Comparison of ENCODE assay signal across 23 mouse cellular contexts in the genomic region with DNA sequence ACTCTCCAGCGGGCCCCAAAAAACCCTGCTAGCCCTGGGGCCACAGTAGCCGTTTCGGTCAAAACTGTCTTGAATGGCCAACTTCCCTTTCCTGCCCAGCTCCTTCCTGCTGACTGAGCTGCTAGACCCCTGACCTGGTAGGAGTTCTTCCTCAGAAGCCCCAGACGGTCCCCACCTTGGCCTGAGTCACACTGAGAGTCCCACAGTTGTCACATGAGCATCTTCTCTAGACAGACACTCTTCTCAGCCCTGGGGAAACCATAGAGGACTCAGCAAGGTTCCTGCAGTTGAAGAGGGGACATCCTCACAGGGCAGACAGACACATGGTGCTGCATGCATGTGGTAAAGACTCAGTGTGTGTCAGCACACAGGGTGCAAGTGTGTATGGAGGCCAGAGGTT. TPM values are rescaled to one million over a fixed set of nuclear protein-coding genes. Genes with fewer than 3 reads are reported as not detected.
DNase-seq lines count a peak whose midpoint lies in the region; ATAC-seq and TF ChIP-seq lines count a peak whose summit lies in the region.
"Had no signal": no experiment of that assay in that cellular context is flagged by ENCODE, and none has a peak within 500 bp of the region (broad histone marks: within the 10 kb centered on the region; RNA-seq: fewer than 3 reads in every experiment).

No protein-coding gene starts in this region.

- H3K27ac ChIP-seq in intestine, postnatal 0 days (ENCODE audit: low read depth, low read length): 0 out of 2 replicates have a peak overlapping the region, but pooled peaks have one; percentile 35
- no peak overlapping the region for H3K27ac ChIP-seq in intestine, embryonic 16.5 days (ENCODE audit: low read length)
- H3K27ac ChIP-seq: embryonic facial prominence, embryonic 15.5 days; forebrain, embryonic 10.5 days; gastrocnemius, adult 2 months; heart, adult 2 months; hindbrain, embryonic 10.5 days; hindbrain, embryonic 15.5 days had no signal

- ATAC-seq in intestine, postnatal 0 days: no peak
- ATAC-seq in intestine, embryonic 16.5 days: no peak
- no peak for ATAC-seq in megakaryocyte, adult 5-6 weeks (ENCODE audit: poor library complexity, severe bottlenecking)
- no peak for ATAC-seq in megakaryocyte-erythroid progenitor cell, adult 5-6 weeks (replicated peaks; ENCODE audit: low FRiP score, low TSS enrichment, poor library complexity, severe bottlenecking)
- ATAC-seq: forebrain, embryonic 14.5 days; inflammation-experienced regulatory T-cells, adult 6 months had no signal

- H3K4me2 ChIP-seq in intestine, postnatal 0 days (replicated peaks; ENCODE audit: low read depth): no peak overlapping the region
- no peak overlapping the region for H3K4me2 ChIP-seq in intestine, embryonic 16.5 days (ENCODE audit: low read depth, low read length)
- H3K4me2 ChIP-seq: embryonic facial prominence, embryonic 15.5 days; heart, embryonic 12.5 days; hindbrain, embryonic 15.5 days had no signal

- intact Hi-C loops in left cerebral cortex, postnatal 14 days (cut with DNase I): no loop called here

- no peaks in the 10 kb centered on the region for H3K27me3 ChIP-seq in intestine, postnatal 0 days (replicated peaks; ENCODE audit: control insufficient read depth, insufficient read depth, low read length)
- H3K27me3 ChIP-seq in intestine, embryonic 16.5 days (replicated peaks; ENCODE audit: control insufficient read depth, insufficient read depth, low read length): no peaks in the 10 kb centered on the region
- peaks cover 46% of the 10 kb centered on the region for H3K27me3 ChIP-seq in megakaryocyte, embryonic 14.5 days (replicated peaks)
- H3K27me3 ChIP-seq in splenic B cell, adult 2 months (ENCODE audit: control insufficient read depth, insufficient read depth, low read length, poor library complexity, severe bottlenecking): no peaks in the 10 kb centered on the region
- H3K27me3 ChIP-seq: embryonic facial prominence, embryonic 15.5 days; heart, embryonic 12.5 days had no signal

- no peak for TF ChIP-seq CTCF in intestine, postnatal 0 days (IDR thresholded peaks at IDR 0.05; ENCODE audit: low read depth)

- peak; percentile 37 for DNase-seq in induced T-regulatory cell, adult 2 months (ENCODE audit: low read depth)
- DNase-seq in splenic B cell, adult 2 months (ENCODE audit: low read depth, low spot score): peak; percentile 28
- no peak for DNase-seq in left cerebral cortex, postnatal 14 days (ENCODE audit: low spot score in 2 of 2)
- DNase-seq: adrenal gland, postnatal 10 days; cerebellum, adult 18-20 months; cerebellum, postnatal 10 days; embryo, embryonic 11 days; gastrocnemius, adult 2 months; gastrocnemius, postnatal 36 days; heart, adult 2 months had no signal

- 69% methylated on average over 4 of the region's 4 CpGs for WGBS in intestine, postnatal 0 days
- WGBS in intestine, embryonic 16.5 days: 83% methylated on average over 4 of the region's 4 CpGs

- H3K9ac ChIP-seq in intestine, postnatal 0 days (ENCODE audit: low read depth, low read length): no peak overlapping the region
- no peak overlapping the region for H3K9ac ChIP-seq in intestine, embryonic 16.5 days (ENCODE audit: low read depth, low read length)
- H3K9ac ChIP-seq: embryonic facial prominence, embryonic 15.5 days; heart, embryonic 12.5 days; hindbrain, embryonic 15.5 days had no signal

- no peaks in the 10 kb centered on the region for H3K9me3 ChIP-seq in intestine, postnatal 0 days (ENCODE audit: control insufficient read depth)
- H3K9me3 ChIP-seq in intestine, embryonic 16.5 days (ENCODE audit: control insufficient read depth, low read length): no peaks in the 10 kb centered on the region
- peaks cover 3% of the 10 kb centered on the region; the same call in 1 of the 2 replicates for H3K9me3 ChIP-seq in megakaryocyte, embryonic 14.5 days
- H3K9me3 ChIP-seq: embryonic facial prominence, embryonic 15.5 days; forebrain, embryonic 10.5 days; heart, embryonic 12.5 days; hindbrain, embryonic 10.5 days; hindbrain, embryonic 15.5 days had no signal

- peaks cover 27% of the 10 kb centered on the region for H3K4me1 ChIP-seq in intestine, postnatal 0 days (replicated peaks; ENCODE audit: control insufficient read depth, insufficient read depth, low read length)
- H3K4me1 ChIP-seq in intestine, embryonic 16.5 days (ENCODE audit: control insufficient read depth, insufficient read depth, low read length): peaks cover 50% of the 10 kb centered on the region
- peaks cover 55% of the 10 kb centered on the region for H3K4me1 ChIP-seq in megakaryocyte, embryonic 14.5 days

- H3K4me3 ChIP-seq in intestine, postnatal 0 days (ENCODE audit: low read depth, low read length): no peak overlapping the region
- no peak overlapping the region for H3K4me3 ChIP-seq in intestine, embryonic 16.5 days (ENCODE audit: low read length)
- peak overlapping the region; percentile 67 for H3K4me3 ChIP-seq in megakaryocyte, embryonic 14.5 days (replicated peaks)
- H3K4me3 ChIP-seq: embryonic facial prominence, embryonic 15.5 days; erythroblast, embryonic 14.5 days; forebrain, embryonic 10.5 days; gastrocnemius, adult 2 months; heart, adult 2 months; heart, embryonic 12.5 days; hindbrain, embryonic 10.5 days; hindbrain, embryonic 15.5 days had no signal

- no peaks in the 10 kb centered on the region; the same call in 1 of the 2 replicates for H3K36me3 ChIP-seq in intestine, postnatal 0 days (ENCODE audit: control insufficient read depth, insufficient read depth)
- no peaks in the 10 kb centered on the region for H3K36me3 ChIP-seq in intestine, embryonic 16.5 days (ENCODE audit: control insufficient read depth, insufficient read depth, low read length)
- peaks cover 24% of the 10 kb centered on the region for H3K36me3 ChIP-seq in megakaryocyte, embryonic 14.5 days (replicated peaks; ENCODE audit: low read length)
- no peaks in the 10 kb centered on the region for H3K36me3 ChIP-seq in splenic B cell, adult 2 months (ENCODE audit: control insufficient read depth, insufficient read depth, low read length, poor library complexity, severe bottlenecking)
- H3K36me3 ChIP-seq: embryonic facial prominence, embryonic 15.5 days; heart, embryonic 12.5 days; hindbrain, embryonic 10.5 days; hindbrain, embryonic 15.5 days had no signal

RNA-seq across cellular contexts. Expression of a gene that starts 8.2 kb away (rescaled TPM):
- polyA plus RNA-seq in intestine, postnatal 0 days (2015; fragmentation: Nextera tagmentation; extraction: Ambion mirVana): 6.6 and 8.8 TPM in 2 replicates
- polyA plus RNA-seq in intestine, embryonic 16.5 days (2015; fragmentation: Nextera tagmentation; extraction: Ambion mirVana): 6.0 and 7.1 TPM in 2 replicates
- polyA plus RNA-seq in megakaryocyte, embryonic 14.5 days (2012; ENCODE audit: insufficient read depth, low replicate concordance): 3.8 and 6.4 TPM in 2 replicates
- total RNA-seq in megakaryocyte, adult 5-6 weeks (2015): 1.7 and 5.4 TPM in 2 replicates
- 1.4 and 2.7 TPM in 2 replicates for total RNA-seq in megakaryocyte, adult 5-6 weeks (2017)
- total RNA-seq in left cerebral cortex, postnatal 14 days (2021): 1 to 10 TPM; 1.4 to 2.6 TPM
- 2.7 TPM in 1 of 2 replicates, not detected in the other for total RNA-seq in megakaryocyte-erythroid progenitor cell, adult 5-6 weeks (2014; fragmentation: Nextera tagmentation)
- 6.7 and 8.8 TPM in 2 replicates for total RNA-seq in megakaryocyte-erythroid progenitor cell, adult 5-6 weeks (2017)

RNA-seq across cellular contexts. Expression of a gene that starts 26.4 kb away (rescaled TPM):
- polyA plus RNA-seq in intestine, postnatal 0 days (2015; fragmentation: Nextera tagmentation; extraction: Ambion mirVana): 17.4 and 22.1 TPM in 2 replicates
- polyA plus RNA-seq in intestine, embryonic 16.5 days (2015; fragmentation: Nextera tagmentation; extraction: Ambion mirVana): 27.1 and 28.3 TPM in 2 replicates
- 26.0 and 37.7 TPM in 2 replicates for polyA plus RNA-seq in megakaryocyte, embryonic 14.5 days (2012; ENCODE audit: insufficient read depth, low replicate concordance)
- total RNA-seq in megakaryocyte, adult 5-6 weeks (2015): 1.3 and 2.7 TPM in 2 replicates
- total RNA-seq in megakaryocyte, adult 5-6 weeks (2017): 1.4 TPM in 2 replicates
- total RNA-seq in left cerebral cortex, postnatal 14 days (2021): 10 to 100 TPM; 21.5 to 23.0 TPM
- 26.7 and 34.4 TPM in 2 replicates for total RNA-seq in megakaryocyte-erythroid progenitor cell, adult 5-6 weeks (2014; fragmentation: Nextera tagmentation)
- 8.0 and 12.4 TPM in 2 replicates for total RNA-seq in megakaryocyte-erythroid progenitor cell, adult 5-6 weeks (2017)

RNA-seq across cellular contexts. Expression of a gene that starts 48.8 kb away (rescaled TPM):
- polyA plus RNA-seq in intestine, postnatal 0 days (2015; fragmentation: Nextera tagmentation; extraction: Ambion mirVana): 32.7 and 34.1 TPM in 2 replicates
- polyA plus RNA-seq in intestine, embryonic 16.5 days (2015; fragmentation: Nextera tagmentation; extraction: Ambion mirVana): 43.6 and 46.4 TPM in 2 replicates
- 58.6 and 91.9 TPM in 2 replicates for polyA plus RNA-seq in megakaryocyte, embryonic 14.5 days (2012; ENCODE audit: insufficient read depth, low replicate concordance)
- total RNA-seq in megakaryocyte, adult 5-6 weeks (2015): 31.1 and 33.3 TPM in 2 replicates
- total RNA-seq in megakaryocyte, adult 5-6 weeks (2017): 10.4 and 12.2 TPM in 2 replicates
- 10 to 100 TPM; 56.2 to 56.8 TPM for total RNA-seq in left cerebral cortex, postnatal 14 days (2021)
- total RNA-seq in megakaryocyte-erythroid progenitor cell, adult 5-6 weeks (2014; fragmentation: Nextera tagmentation): 8.3 and 9.2 TPM in 2 replicates
- total RNA-seq in megakaryocyte-erythroid progenitor cell, adult 5-6 weeks (2017): 1.8 and 5.0 TPM in 2 replicates

Comparison
In these comparisons a context has a peak if more than half of its experiments do, and no peak if none do; other contexts are left out.
1. DNase-seq: peak in induced T-regulatory cell, adult 2 months (single experiment) and splenic B cell, adult 2 months (single experiment); none in left cerebral cortex, postnatal 14 days (0 of 2).